Mouse (Mus musculus) CH12.LX (cell line): ENCODE data around the gene Clec2d. TPM values are rescaled to one million over a fixed set of nuclear protein-coding genes. Genes with fewer than 3 reads are reported as not detected.

Experiments
- DNase-seq: peaks from one replicate; pipeline ENCODE4 v3.0.0-alpha.2; 2013; ENCODE audit errors: extremely low read depth
- H3K27ac ChIP-seq: 2 replicates; pipeline ENCODE4 v1.5.1; 2012; ENCODE audit warnings: low read depth, mild to moderate bottlenecking, control low read depth, moderate library complexity; ENCODE audit not compliant: insufficient read depth
- H3K27me3 ChIP-seq: replicated peaks from 2 replicates; pipeline ENCODE3; 2012; ENCODE audit warnings: inconsistent platforms
- H3K36me3 ChIP-seq, 2 experiments: replicated peaks in 1 of 2; 2 replicates each; pipeline versions ENCODE3 to v1.6.1; 2012; ENCODE audit warnings: inconsistent platforms in 1 of 2, low read length in 1 of 2, mild to moderate bottlenecking in 1 of 2, mixed read lengths in 1 of 2, moderate library complexity in 1 of 2; ENCODE audit not compliant: control insufficient read depth in 1 of 2, insufficient read depth in 1 of 2
- H3K4me1 ChIP-seq, 2 experiments: 2 replicates each; pipeline ENCODE4 v1.6.1; 2012; ENCODE audit warnings: inconsistent platforms in 1 of 2, moderate library complexity in 1 of 2; ENCODE audit not compliant: insufficient read depth in 2 of 2, control insufficient read depth in 1 of 2
- H3K4me2 ChIP-seq: 2 replicates; pipeline ENCODE4 v1.6.1; 2012; ENCODE audit warnings: low read depth, mild to moderate bottlenecking, control low read depth; ENCODE audit not compliant: poor library complexity, insufficient read depth, severe bottlenecking
- H3K4me3 ChIP-seq, 3 experiments: fragments of 150-350 bp in 1 of 3; sonication (generic) in 1 of 3; replicated peaks in 1 of 3; 2 replicates each; pipeline versions ENCODE3 to v1.5.1; 2011 to 2012; ENCODE audit warnings: low read depth in 2 of 3, low read length in 2 of 3, mild to moderate bottlenecking in 2 of 3, moderate library complexity in 2 of 3, control low read depth in 1 of 3, improper control_type of control experiment in 1 of 3, inconsistent platforms in 1 of 3, mixed read lengths in 1 of 3; ENCODE audit not compliant: poor library complexity in 1 of 3
- H3K79me2 ChIP-seq: replicated peaks from 2 replicates; pipeline ENCODE4 v1.6.1; 2012; ENCODE audit warnings: mild to moderate bottlenecking, moderate library complexity; ENCODE audit not compliant: control insufficient read depth, poor library complexity, insufficient read depth, severe bottlenecking; ENCODE audit errors: extremely low read depth
- H3K9ac ChIP-seq: 2 replicates; pipeline ENCODE4 v1.6.1; 2012; ENCODE audit warnings: low read depth, mild to moderate bottlenecking, control low read depth, moderate library complexity; ENCODE audit not compliant: insufficient read depth
- H3K9me3 ChIP-seq: replicated peaks from 2 replicates; pipeline ENCODE3; 2012; ENCODE audit warnings: low read length, inconsistent platforms, mixed read lengths
- CHD1 ChIP-seq: IDR thresholded peaks from 2 replicates; pipeline ENCODE4 v1.6.1; 2012; ENCODE audit warnings: low read depth, low read length, improper control_type of control experiment, inconsistent platforms
- CHD2 ChIP-seq: IDR thresholded peaks from 2 replicates; pipeline ENCODE4 v1.6.1; 2011; ENCODE audit warnings: low read length, improper control_type of control experiment
- ELF1 ChIP-seq: IDR thresholded peaks from 2 replicates; pipeline ENCODE4 v1.6.1; 2014; ENCODE audit warnings: low read depth, mild to moderate bottlenecking, inconsistent platforms, low read length, improper control_type of control experiment
- ETS1 ChIP-seq: conservative IDR thresholded peaks from 2 replicates; pipeline ENCODE4 v1.6.1; 2012; ENCODE audit warnings: low read depth, mild to moderate bottlenecking, inconsistent platforms, low read length, improper control_type of control experiment, moderate library complexity
- JUN ChIP-seq: IDR thresholded peaks from 2 replicates; pipeline ENCODE4 v1.6.1; 2011; ENCODE audit warnings: low read depth, mild to moderate bottlenecking, low read length, improper control_type of control experiment, moderate library complexity; ENCODE audit not compliant: insufficient read depth
- MAZ ChIP-seq: IDR thresholded peaks from 2 replicates; pipeline ENCODE4 v1.6.1; 2012; ENCODE audit warnings: low read depth, mild to moderate bottlenecking, inconsistent platforms, low read length, improper control_type of control experiment, moderate library complexity
- POLR2A ChIP-seq: IDR thresholded peaks from 2 replicates; pipeline ENCODE4 v1.6.1; 2011; ENCODE audit warnings: low read depth, mild to moderate bottlenecking, improper control_type of control experiment, low read length
- POLR2AphosphoS2 ChIP-seq: IDR thresholded peaks from 2 replicates; pipeline ENCODE4 v1.6.1; 2011; ENCODE audit warnings: low read depth, low read length, improper control_type of control experiment
- RCOR1 ChIP-seq: conservative IDR thresholded peaks from 2 replicates; pipeline ENCODE4 v1.6.1; 2012; ENCODE audit warnings: low read depth, mild to moderate bottlenecking, inconsistent platforms, low read length, improper control_type of control experiment
- SIN3A ChIP-seq: IDR thresholded peaks from 2 replicates; pipeline ENCODE4 v1.6.1; 2012; ENCODE audit warnings: low read length, improper control_type of control experiment, inconsistent platforms
- TCF12 ChIP-seq: IDR thresholded peaks from 2 replicates; pipeline ENCODE4 v1.6.1; 2014; ENCODE audit warnings: low read depth, mild to moderate bottlenecking, inconsistent platforms, low read length, improper control_type of control experiment
- ZC3H11A ChIP-seq: IDR thresholded peaks from 2 replicates; pipeline ENCODE4 v1.6.1; 2012; ENCODE audit warnings: low read depth, mild to moderate bottlenecking, inconsistent platforms, low read length, improper control_type of control experiment
- ZMIZ1 ChIP-seq: IDR thresholded peaks from 2 replicates; pipeline ENCODE4 v1.6.1; 2012; ENCODE audit warnings: low read depth, mild to moderate bottlenecking, inconsistent platforms, low read length, improper control_type of control experiment
- ZNF384 ChIP-seq: IDR thresholded peaks from 2 replicates; pipeline ENCODE4 v1.6.1; 2012; ENCODE audit warnings: low read depth, low read length, improper control_type of control experiment, inconsistent platforms
- dilution Hi-C: fragments of 300-500 bp; cut with MboI; formaldehyde crosslinking; loops from 2 replicates; pipeline ENCODE4 v1.14.3; 2020; ENCODE audit warnings: low sequenced_read_pairs; ENCODE audit not compliant: extremely low pct_unique_long_range_greater_than_20kb, extremely low pct_ligation_motif_present
- in situ Hi-C: fragments of 300-500 bp; cut with MboI; formaldehyde crosslinking; loops from 3 replicates; pipeline ENCODE4 v1.14.3; 2019; ENCODE audit warnings: low sequenced_read_pairs, low pct_ligation_motif_present, low pct_unique_long_range_greater_than_20kb, mixed read lengths
- polyA plus RNA-seq: library from polyadenylated mRNA; unstranded; fragments of >175 nt; gene quantifications from 2 replicates; pipeline ENCODE4 v1.2.1, GENCODE M21; 2012; ENCODE audit warnings: low read depth; ENCODE audit not compliant: insufficient read length
- total RNA-seq, 2 experiments: library from RNA; depleted of rRNA; stranded (reverse); fragments of 300-350 nt in 1 of 2; fragments of >200 nt in 1 of 2; gene quantifications; 2 replicates each; pipeline ENCODE4 v1.2.3; 2012 to 2014

The Clec2d gene
- total and polyA plus RNA-seq, 3 experiments = 5.1 to 50.7 (median 25.9) TPM

DNA sequence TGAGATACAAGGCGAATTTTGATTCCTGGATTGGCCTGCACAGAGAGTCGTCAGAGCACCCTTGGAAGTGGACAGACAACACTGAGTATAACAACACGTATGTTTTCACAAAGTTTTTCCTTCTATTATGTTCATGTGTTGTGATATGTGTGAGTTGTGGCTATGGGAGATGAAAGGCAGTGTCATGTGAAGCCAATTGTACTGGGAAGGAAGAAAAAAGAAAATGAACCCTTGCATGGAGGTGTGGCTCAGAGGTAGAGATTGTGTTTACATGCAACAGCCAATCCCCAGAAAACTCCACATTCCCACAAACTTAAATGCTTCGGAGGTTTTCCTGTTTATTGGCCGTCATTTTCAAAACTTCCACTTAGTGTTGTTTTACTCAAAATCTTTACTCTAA is 4.4 kb downstream of the Clec2d start:
- H3K4me3 ChIP-seq = peak overlapping the region; percentile 52 to 100 (median 76)
- dilution Hi-C loops (no loop called here), in situ Hi-C loops (loop anchor here (5.0 kb wide), 1 partner anchor 48 kb away; no protein-coding TSS in a partner anchor)
- TF ChIP-seq TCF12 (no peak), POLR2AphosphoS2 (peak; percentile 36; the same call in 1 of the 2 replicates), JUN (no peak), CHD1 (peak; percentile 71; the same call in 1 of the 2 replicates)
- no peak for DNase-seq
- peak overlapping the region; percentile 94 for H3K9ac ChIP-seq
- peak overlapping the region; percentile 99 for H3K4me2 ChIP-seq
- no peaks in the 10 kb centered on the region for H3K9me3 ChIP-seq
- H3K27me3 ChIP-seq = no peaks in the 10 kb centered on the region
- peaks cover 0 to 30% of the 10 kb centered on the region in 2 experiments; a peak in 2 of 4 replicates for H3K4me1 ChIP-seq
- H3K79me2 ChIP-seq = peaks cover 45% of the 10 kb centered on the region
- H3K27ac ChIP-seq = peak overlapping the region; percentile 85
- H3K36me3 ChIP-seq = peaks cover 35 to 36% of the 10 kb centered on the region in 2 experiments

- Histone ChIP-seq H3K36me3 (peaks cover 35 to 36% of the 10 kb centered on the region in 2 experiments), H3K9ac (peak overlapping the region; percentile 94), H3K4me1 (peaks cover 0 to 32% of the 10 kb centered on the region in 2 experiments; a peak in 2 of 4 replicates), H3K4me3 (peak overlapping the region in 1 of 3 experiments; percentile 100), H3K4me2 (peak overlapping the region; percentile 99; the same call in 1 of the 2 replicates), H3K79me2 (peaks cover 40% of the 10 kb centered on the region), H3K27me3 (no peaks in the 10 kb centered on the region), H3K27ac (peak overlapping the region; percentile 85; the same call in 1 of the 2 replicates), H3K9me3 (no peaks in the 10 kb centered on the region)
- no peak for DNase-seq
- no peak for TF ChIP-seq ZNF384
- TF ChIP-seq CHD2 = 0 out of 2 replicates have a peak, but pooled peaks have one; percentile 1
- in situ Hi-C loops (no loop called here), dilution Hi-C loops (no loop called here)
Measured at GRCm38 (mm10) chr6:129186022-129186421, 5.6 kb downstream of the Clec2d start.

DNA sequence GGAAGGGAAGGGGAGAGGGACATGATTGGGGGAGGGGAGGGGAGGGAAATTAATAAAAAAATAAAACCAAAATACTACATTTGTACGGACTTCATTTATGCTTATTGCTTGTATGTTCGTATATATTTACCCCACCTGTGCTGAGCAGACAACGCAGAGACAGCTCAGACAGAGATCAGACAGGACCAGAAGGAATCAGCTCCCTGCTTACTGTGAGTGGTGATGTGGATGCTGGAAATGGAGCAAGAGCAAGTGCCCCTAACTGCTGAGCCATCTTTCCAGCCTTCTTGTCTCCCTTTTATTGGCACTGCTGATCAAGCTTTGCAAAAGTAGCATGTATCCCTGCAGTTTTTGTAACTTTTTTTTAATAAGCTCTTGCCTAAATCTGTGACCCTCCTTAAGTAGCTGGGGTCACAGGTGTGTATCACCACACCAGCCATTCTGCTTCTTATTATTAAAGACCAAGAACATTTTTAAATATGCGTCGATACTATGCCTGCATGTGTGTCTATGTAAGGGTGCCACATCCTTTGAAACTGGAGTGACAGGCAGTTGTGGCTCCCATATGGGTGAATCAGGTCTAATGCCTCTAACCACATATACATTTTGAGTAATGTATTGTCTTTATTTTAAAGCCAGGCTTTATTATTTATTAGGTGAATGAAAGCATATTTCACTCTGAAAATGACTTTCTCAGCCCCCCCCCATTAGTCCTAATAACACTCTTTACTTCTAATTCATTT is 6.2 kb downstream of the Clec2d start:
- in situ Hi-C loops (no loop called here), dilution Hi-C loops (no loop called here)
- Histone ChIP-seq H3K4me2 (no peak overlapping the region), H3K4me1 (peaks cover 0 to 32% of the 10 kb centered on the region in 2 experiments; a peak in 2 of 4 replicates), H3K27ac (peak overlapping the region; percentile 85), H3K79me2 (peaks cover 36% of the 10 kb centered on the region), H3K4me3 (peak overlapping the region in 1 of 3 experiments; percentile 7), H3K27me3 (no peaks in the 10 kb centered on the region), H3K9ac (peak overlapping the region; percentile 94; the same call in 1 of the 2 replicates), H3K9me3 (no peaks in the 10 kb centered on the region), H3K36me3 (peaks cover 35 to 36% of the 10 kb centered on the region in 2 experiments)
- TF ChIP-seq ZC3H11A (no peak), ELF1 (no peak), SIN3A (no peak), MAZ (0 out of 2 replicates have a peak, but pooled peaks have one; percentile 3), ETS1 (no peak), ZMIZ1 (peak; percentile 52), CHD1 (peak; percentile 58; the same call in 1 of the 2 replicates), RCOR1 (peak; percentile 31; the same call in 1 of the 2 replicates), CHD2 (peak; percentile 63; the same call in 1 of the 2 replicates), POLR2A (peak; percentile 47), POLR2AphosphoS2 (peak; percentile 86; the same call in 1 of the 2 replicates)
- no peak for DNase-seq
